Mouse (Mus musculus) thymus, postnatal 4 days (tissue): ENCODE measurements around the gene Ank.

Experiments used
- DNase-seq: peaks from one replicate; pipeline ENCODE4 v3.0.0; 2021

Ank gene

DNA sequence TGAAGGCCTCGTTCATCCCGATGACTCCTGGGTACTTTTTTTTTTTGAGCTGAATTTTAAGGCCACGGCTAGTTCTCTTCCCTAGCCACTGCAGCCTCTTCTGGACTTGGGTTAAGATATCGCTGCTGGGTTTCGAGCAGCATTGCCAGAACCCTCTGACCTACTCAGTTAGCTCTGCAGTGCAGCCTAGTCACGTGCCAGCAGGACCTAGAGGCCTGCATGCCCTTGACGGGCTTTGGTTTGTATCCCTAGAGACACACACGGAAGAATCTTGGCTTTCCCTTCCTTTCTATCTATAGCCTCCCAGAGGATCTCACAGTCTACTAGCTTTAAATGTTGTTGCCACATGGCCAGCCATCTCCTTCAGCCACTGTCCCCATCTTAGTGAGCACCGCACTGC is 73.3 kb downstream of the Ank start:
- DNase-seq = no peak

DNA sequence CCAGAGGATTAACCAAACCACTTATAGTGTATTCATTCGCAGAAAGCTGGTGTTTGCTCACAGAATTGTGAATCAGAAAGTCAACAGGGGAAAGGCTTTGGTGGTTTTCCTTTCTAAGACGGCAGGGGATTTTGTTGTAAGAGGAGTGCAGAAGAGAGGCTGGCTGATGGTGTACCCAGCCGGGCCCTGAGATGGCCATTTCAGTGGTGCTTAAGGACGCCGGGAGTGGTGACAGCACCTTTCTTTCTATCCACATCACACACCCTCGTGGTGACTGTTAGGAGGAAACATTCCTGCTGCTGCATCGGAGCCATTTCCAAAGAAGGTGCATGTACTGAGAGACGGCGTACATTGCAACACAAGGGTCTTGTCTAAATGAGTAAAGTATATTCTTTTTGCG is 78.7 kb downstream of the Ank start:
- DNase-seq = no peak

DNA sequence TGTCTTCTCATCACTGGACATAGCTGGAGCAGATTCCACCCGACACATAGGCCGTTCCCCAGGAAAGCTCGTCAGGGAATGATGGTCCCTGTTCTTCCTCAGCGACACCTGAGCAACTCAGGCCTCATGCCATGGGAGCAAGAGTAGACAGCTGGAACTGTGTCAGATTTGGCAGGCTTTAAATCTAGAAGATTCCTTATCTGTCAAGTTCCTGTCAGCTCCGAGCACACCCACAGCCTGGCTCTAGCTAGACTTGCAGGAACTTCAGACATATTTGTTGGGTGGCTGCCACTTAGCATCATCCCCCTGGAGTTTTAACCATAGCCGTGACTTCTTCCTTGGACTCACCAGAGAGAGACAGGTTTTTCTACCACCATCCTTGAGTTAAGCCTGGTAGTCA is 81.6 kb downstream of the Ank start:
- no peak for DNase-seq

DNA sequence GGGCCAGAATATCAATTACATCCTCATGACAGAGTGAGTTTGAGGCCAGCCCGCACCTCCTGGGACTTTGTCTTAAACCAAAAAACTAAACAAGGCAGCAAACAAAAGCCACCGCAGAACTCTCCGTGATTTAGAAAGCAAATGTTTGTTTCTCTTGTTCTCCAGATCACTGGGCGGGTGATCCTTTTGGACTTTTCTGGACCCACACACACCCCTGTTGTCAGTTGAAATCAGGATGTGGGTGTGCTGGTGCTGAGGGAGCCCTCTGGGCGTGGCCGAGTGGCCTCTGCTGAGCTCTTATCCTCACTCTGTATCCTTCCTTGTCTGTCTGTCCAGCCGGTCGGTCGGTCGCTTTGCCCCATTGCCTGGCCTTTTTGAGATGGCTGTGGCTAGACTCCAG is 82.6 kb downstream of the Ank start:
- DNase-seq = no peak

DNA sequence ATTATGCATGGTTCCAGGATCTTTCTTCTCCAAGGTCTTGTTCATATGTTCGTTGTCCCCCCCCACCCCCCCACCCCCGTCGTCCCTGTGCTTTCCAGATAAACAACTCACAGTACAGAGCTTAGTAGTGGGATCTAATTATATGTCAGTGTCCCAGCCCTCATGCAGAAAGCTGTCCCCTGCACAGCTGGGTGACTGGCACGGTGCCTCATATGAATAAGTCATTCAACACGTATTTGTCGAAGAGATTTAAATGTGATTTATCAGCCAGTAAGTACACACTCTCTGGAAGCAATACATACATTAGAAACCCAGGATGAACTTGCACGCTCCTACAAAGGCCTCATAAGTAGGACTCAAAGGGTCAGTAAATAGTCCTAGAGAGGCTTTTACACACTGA is 83.4 kb downstream of the Ank start:
- DNase-seq = no peak

DNA sequence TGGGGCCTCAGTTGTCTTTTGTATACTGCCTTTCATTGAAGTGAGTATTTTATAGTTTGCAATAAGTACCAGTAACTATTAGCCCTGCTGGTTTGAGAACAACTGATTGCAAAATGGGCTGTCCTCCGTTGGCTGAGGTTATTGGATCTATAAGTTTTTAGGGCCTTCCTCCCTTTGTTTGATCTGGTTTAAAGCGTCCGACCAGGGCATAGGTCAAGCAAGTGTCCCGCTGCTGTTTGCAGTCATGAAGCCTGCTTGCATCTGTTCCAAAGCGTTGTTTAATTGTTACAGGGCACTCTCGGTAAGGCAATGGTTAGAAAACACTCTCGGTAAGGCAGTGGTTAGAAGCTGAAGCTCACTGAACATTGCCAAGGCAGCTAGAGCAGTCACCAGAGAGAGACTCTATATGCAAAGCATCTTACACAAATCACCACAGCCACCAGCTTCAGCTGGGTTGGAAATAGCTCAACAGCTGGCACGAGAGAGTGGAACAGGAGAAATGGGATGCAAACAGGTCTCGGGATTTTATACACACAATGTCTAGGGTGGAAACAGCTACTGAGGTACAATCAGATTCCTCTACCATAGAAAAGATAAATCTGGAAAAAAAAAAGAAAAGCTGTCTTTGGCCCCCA is 84.0 kb downstream of the Ank start:
- no peak for DNase-seq

DNA sequence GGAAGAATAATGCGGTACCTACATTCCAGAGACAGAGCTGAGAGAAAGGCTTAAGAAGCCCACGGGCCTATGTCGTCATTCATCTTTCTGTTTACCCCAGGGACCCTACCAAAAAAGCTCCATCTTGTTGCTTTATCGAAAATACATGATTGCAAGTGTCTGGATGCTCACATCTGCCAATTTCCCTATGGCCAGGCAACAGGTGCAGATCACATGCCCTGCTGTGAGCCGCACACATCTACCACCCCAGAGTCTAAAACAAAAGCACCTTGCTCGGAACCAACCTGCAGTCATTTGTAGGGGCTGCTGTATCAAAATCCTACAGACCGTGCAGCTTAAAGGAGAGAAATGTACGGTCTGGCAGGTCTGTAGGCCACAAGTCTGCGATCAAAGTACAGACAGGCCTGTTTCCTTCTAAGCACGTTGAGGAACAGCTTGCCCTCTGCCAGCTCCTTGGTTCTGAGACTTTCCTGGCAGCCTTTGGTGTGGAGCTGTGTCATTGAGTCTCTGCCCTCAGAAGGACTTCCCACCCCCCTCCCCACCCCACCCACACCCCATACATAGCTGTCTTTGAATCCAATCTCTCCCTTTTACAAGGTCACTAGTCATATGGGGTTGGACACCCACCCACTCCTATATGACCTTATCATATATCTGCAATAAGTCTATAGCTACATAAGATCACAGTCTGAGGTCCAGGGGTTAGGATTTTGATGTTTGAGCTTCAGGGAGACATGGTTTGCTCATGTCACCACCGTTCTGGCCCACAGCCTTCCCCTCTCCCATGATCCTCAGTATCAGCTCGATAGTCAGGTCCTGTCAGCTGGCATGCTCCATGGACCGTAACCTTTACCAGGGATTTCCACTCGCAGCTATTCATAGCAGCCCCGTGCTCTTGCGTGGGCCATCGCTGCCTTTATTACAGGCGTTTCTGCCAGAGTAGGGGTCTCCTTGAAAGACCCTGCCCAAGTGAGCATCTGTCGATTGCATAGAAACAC is 84.9 kb downstream of the Ank start:
- DNase-seq = no peak

DNA sequence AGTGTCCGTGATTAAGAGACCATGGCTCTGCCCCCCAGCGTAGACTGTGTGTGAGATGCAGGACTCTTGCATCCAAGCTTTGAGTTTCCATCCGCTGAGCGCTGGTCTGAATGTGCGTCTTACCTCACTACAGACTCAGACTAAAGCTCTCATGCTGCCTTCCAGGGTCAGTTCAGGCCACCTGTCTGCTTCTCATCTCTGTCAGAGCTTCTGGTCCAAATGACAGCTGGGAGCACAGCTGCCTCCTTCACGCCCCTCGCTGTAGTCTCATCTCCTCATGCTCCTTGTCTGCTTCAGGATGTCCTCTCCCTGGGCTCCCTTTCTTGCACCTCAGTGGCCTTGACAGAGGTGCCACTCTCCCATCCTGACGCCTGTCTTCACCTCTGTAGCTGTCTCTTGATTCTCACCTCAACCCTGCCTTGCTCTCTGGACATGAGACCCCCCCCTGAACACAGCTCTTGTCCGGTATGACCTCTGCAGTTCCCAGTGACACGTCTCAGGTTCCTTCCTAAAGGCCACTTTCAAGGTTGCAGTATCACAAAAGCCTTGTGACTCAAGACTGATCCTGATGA is 85.7 kb downstream of the Ank start:
- no peak for DNase-seq

DNA sequence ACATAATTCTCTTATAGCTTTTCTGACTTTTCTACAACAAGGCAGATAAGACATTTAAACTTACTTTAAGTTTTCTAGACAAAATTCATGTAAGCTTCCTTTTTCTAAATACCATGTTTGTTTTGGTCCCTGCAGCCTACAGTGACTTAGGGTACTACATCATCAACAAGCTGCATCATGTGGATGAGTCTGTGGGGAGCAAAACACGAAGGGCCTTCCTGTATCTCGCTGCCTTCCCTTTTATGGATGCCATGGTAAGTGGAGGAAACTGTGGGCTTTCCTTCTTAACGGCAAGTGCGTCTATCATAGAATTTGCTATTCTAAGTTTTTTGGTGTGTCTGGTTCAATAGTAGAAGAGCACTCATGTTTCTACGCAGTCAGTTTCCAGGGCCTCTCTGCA is 87.1 kb downstream of the Ank start:
- DNase-seq = no peak

DNA sequence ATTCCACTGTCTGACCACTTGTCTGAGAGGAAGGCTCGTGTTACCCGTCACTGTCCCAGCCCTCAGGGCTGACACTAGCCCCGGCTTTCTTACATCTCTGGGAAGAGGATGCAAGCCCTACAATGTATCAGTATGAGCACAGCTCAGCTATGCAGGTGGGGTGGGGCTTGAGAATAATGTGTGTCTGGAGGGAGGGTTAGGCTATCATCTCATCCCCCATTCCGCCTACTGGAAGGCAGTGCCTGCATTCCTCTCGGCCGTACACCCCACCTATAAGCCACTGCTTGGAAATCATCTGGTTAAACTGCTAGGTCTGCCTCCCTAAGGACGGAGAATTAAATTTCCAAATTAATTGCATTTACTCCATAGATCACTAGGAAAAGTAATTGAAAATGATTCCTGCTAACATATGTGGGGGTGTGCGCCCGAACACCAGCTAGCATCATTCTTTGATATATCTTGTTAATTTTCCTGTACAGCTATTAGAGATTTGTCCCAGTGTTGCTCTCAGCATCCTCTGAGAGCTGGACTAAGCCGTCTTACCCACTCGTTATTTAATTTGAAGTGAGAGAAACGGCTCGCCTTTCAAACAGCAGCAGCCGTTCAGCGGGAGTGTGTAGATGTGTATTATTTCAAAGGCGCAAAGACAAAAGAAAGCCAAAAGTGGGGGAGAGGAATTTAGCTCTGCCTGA is 92.1 kb downstream of the Ank start:
- DNase-seq = no peak

DNA sequence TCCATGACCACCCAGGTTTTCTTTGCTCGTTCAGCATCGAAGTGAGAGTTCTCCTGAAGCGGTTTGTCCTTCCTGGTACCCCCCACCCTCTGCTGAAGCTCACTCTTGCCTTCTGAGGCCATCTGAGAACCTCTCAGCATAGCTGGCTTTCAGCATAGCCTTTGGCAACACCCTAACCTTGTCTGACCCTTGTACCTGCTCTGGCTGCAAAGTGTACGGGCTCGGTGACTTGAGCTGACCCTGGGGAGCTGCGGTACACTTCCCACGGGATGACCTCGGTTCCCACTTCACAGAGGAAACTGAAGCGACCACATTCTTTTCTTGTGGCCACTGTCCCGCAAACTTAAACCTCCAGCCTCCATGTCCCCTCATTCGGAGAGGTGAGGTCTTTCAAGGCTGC is 93.8 kb downstream of the Ank start:
- DNase-seq = no peak

DNA sequence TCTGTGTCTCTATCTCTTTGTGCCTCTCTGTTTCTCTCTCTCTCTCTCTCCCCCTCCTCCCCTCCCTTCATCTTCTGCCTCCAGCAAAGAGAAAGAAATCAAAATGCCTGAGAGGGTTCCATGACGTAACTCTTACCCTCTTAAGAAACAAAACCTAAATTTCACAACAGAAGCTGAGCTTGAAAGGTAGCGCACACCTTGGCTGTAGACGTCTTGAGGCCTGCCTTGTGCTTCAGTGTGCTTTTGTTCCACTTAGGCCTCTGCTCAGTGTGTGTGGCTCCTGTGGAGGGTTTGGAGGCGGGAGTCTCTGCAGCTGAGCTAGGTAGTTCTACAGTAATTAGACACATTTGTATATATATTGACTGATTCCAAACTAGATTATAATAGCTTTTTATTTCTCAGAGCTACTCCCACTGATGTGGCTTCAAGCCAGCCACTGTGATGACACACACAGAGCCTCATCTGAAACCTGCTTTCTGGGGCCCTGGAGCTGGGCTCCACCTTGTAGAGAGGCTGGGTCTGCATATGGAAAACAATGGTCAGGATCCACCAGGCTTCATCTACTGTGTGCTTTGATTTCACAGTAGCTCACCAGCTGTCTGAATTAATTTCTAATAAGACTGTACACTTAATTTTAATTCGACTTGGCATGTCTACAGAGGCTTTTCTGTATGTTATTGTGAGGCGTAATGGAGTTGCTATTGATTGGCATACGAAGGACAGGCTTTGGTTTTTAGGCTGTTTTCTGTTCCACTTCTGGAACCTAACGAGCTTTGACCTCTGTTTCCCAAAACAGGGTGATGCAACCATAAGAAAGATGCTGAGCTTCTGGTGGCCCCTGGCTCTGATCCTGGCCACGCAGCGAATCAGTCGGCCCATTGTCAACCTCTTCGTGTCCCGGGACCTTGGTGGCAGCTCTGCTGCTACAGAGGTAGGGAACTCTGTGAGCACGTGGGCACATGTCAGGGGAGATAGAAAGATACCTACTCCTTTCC is 97.9 kb downstream of the Ank start:
- DNase-seq = no peak

DNA sequence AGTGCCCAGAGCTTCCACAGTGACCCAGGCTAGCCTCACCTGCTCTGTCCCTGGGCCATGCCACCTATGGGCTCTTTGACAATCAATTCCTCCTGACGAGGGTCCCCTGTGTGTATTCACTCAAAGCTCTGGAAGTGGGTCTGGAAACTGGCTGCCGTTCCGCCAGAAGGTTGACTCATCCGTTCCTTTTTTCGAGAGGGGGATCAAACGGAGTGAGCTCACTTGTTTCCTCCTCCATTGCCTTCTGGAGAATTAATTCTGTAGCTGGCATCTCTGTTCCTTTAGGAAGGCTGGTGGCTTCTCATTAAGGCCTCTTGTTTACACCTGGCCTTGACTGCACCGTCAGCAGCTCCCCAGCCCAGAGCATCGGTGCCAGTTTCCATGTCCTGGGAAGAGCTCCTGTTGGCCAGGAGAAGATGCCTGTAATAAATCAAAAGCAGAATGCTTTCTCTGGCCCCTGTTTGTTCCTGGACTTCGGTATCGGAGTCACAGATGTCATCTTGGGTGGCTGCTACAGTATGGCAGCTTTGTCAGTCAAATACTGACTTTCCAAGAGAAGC is 99.2 kb downstream of the Ank start:
- no peak for DNase-seq

DNA sequence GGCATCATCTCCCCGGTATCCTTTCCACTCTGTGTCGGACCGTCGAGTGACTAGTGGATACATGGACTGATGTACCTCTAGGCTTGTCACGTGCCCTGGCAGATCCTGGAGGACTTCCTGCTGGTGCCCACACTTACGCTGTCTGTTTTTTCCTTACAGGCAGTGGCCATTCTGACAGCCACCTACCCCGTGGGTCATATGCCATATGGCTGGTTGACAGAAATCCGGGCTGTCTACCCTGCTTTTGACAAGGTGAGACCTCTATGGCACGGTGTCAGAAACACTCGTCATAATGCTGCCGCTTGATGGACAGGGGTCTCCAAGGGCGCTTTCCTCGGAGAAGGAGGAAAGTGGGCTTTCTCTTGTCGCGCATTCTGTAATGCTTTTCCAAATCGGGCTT is 100.9 kb downstream of the Ank start:
- DNase-seq = no peak

DNA sequence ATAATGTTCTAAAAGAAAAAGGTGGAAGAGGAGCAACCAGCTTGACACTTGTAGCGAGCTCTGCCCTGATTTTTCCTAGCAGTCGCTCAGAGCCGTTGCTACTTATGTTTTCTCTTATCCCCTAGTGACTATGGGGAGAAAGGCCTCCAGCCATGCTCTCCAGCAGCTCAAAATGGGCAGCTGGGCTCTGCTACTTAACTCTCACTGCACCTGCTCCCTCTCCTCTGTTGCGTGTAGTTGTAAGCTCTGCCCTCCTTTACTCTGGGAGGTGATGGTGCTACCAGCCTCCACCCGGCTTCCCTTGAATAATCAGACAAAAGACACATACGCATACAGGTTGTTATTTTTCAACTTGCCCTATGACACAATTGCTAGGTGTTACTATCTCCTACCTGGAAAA is 101.9 kb downstream of the Ank start:
- DNase-seq = no peak

DNA sequence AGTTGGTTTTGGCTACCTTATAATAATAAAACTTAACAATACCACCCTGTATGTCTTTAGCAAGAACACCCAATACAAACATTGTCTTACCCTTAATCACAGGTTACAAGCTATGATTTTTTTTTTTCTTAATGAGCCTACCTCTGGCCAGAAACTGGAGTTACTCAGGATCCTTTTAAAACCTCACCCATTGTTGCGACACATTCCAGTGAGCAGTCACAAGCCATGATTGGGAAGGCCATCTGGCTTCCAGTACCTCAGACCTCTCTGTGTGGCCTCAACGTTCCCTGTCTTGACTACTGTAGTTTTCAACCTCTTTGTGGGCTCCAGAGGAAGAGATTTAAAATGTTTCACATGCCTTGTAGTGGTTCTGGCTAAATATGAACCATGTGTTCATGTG is 103.4 kb downstream of the Ank start:
- no peak for DNase-seq

DNA sequence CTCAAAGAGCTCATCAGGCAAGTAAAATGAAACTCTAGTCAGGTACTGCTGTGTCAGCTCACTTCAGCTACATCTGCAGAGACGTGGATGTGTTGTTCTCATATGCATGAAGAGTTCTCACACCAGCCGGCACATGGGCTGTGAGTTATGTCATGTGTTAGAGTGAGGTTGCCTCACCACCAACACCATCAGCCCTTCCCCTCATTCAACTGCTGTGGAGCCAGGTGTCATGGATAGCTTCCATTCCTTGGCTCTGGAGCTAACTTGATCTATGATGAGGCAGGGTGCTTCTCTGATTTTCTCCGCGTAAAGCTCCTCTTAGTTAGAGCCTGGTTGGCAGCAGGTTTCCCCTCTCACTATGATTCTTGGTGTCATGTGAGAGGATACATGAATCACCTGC is 103.9 kb downstream of the Ank start:
- DNase-seq = no peak

DNA sequence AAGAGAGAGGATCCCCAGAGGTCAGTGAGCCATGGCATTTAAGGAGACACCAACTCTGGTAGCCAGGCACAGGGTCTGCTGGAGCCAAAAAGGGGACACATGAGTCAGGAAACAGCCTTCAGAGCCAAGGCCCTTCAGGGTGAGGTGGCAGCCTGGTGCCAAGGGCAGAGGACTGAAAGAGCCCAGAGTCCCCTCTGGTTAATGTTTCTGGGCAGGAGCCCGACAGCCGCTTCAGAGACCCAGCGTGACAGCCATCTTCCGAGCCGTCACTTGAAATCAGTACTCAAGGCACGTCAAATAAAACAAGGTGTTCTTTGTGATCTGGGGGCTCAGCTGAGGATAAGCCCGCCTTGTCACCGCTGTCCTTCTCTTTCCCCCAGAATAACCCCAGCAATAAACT is 104.7 kb downstream of the Ank start:
- DNase-seq = no peak

DNA sequence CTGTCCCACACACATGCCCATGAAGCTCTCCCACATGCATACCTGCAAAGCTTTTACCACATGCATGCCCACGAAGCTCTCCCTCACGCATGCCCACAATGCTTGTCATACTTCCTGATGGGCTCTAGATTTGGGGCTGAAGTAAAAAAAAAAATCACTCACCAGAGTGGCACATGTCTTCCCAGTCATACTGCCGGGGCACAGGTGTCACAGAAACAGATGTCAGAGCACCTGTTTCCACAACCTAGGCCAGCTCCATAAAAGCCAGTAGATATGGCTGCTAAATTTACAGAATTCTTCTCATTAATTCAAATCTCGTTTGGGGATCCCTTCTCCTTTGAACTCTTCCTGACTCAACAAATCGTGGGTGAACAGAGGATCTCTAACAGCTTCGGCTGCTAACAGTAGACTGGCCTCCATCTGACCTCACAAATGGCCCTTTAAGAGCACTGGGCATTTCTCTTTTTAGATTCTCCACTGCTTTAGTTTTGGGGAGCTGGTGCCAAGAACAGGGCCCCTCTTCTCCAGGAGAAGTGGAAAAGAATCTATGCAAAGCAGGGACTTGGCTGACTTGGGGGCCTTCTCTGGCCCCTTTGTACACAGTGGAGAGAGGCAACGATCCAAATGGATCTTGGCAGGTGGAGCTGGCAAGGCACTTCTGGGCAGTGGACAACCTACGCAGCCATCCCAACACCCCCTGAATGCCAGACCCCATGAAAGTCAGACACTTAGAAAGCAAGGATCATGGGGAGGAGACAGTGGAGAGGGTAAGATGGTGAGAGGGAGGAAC is 108.7 kb downstream of the Ank start:
- no peak for DNase-seq

DNA sequence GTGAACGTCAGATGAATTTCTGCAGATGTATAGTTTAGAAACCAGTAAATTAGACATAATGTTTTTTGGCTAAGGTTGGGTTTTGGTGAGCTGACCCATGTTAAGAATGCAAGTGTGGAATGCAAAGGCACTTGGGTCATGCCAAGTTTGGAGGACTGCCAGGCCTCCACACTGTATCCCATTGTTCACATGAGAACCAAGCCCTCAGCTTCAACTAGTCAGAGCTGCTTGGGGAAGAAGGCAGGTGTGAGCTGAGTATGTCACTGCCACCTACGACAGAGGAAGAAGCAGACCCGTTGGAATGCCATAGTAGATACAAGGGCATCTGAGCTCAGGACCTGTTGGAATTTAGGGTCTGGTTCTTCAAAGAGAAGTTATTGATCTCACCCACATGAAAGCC is 109.5 kb downstream of the Ank start:
- DNase-seq = no peak

DNA sequence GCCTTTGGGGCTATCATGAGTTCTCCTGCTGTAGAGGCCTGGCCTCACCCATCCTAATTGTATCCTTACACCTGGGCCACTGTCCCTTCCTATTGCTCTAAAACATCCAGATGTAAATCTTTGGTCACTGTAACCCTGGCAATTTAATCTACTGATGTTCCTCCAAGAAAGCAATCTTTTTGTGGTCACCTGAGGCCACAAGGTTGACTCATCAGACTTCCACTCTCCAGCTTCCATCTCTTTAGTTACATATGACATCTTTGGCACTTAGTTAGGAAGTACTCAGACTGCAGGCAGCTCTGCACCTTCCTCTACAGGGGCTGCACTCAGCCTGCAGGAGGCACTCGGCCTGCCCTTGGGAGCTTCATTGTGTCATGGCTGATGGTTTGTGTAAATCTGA is 110.4 kb downstream of the Ank start:
- no peak for DNase-seq
